Mouse (Mus musculus): Measurements from ENCODE around the gene Nek1.

- no peak for TF ChIP-seq POLR2A (IDR thresholded peaks at IDR 0.05; ENCODE audit: low read depth, low read length)
- no peak for TF ChIP-seq CTCF (IDR thresholded peaks at IDR 0.05; ENCODE audit: extremely low read depth, insufficient read depth, insufficient read length, insufficient replicate concordance)
These were observed 134.4 kb downstream of the Nek1 start for GRCm38 (mm10) chr8:61127299-61127861.

Measured in spleen, adult 2 months (tissue).